Mouse (Mus musculus) limb, embryonic 15.5 days (tissue): Measurements from ENCODE around the gene Hormad1. TPM values are rescaled to one million over a fixed set of nuclear protein-coding genes. Genes with fewer than 3 reads are reported as not detected.
"Not testable (repeated sequence)": the region's sequence is repeated elsewhere in the genome, so short reads cannot be mapped to it uniquely, and the experiment has no call there.

Experiments used
- ATAC-seq: fragments of 200-750 bp; cut with Nextera tagmentation; 2 replicates; pipeline ENCODE4 v1.8.0; 2017; ENCODE audit warnings: low read depth, moderate TSS enrichment; ENCODE audit not compliant: insufficient number of reproducible peaks, low FRiP score, low TSS enrichment
- H3K27ac ChIP-seq: fragments of 300-500 bp; sonication (generic); 2 replicates; pipeline ENCODE4 v1.5.1; 2015; ENCODE audit warnings: moderate library complexity, mild to moderate bottlenecking, inconsistent platforms
- H3K27me3 ChIP-seq: fragments of 300-500 bp; sonication (generic); 2 replicates; pipeline ENCODE4 v1.6.1; 2015; ENCODE audit warnings: inconsistent platforms
- H3K36me3 ChIP-seq: fragments of 300-500 bp; sonication (generic); 2 replicates; pipeline ENCODE4 v1.6.1; 2015; ENCODE audit warnings: inconsistent platforms
- H3K4me1 ChIP-seq: fragments of 300-500 bp; sonication (generic); 2 replicates; pipeline ENCODE4 v1.6.1; 2015; ENCODE audit warnings: inconsistent platforms
- H3K4me2 ChIP-seq: fragments of 300-500 bp; sonication (generic); 2 replicates; pipeline ENCODE4 v1.6.1; 2015; ENCODE audit warnings: mild to moderate bottlenecking, inconsistent platforms
- H3K4me3 ChIP-seq: fragments of 300-500 bp; sonication (generic); 2 replicates; pipeline ENCODE4 v1.5.1; 2015; ENCODE audit warnings: mild to moderate bottlenecking, inconsistent platforms
- H3K9ac ChIP-seq: fragments of 300-500 bp; sonication (generic); 2 replicates; pipeline ENCODE4 v1.6.1; 2015; ENCODE audit warnings: inconsistent platforms
- H3K9me3 ChIP-seq: fragments of 300-500 bp; sonication (generic); 2 replicates; pipeline ENCODE4 v1.6.1; 2016; ENCODE audit warnings: inconsistent platforms
- WGBS: fragments of 180-500 bp; shearing (Covaris S2); methylation state at CpG from one replicate; pipeline ENCODE4 v1.1.7; 2015; 5-methylcytosine and 5-hydroxymethylcytosine counted together
- polyA plus RNA-seq: library from polyadenylated mRNA; unstranded; fragments of >200 nt; fragmentation: Nextera tagmentation; extraction: Ambion mirVana; gene quantifications from 2 replicates; pipeline ENCODE4 v1.2.1, GENCODE M21; 2015

Gene Hormad1
- polyA plus RNA-seq, 1 experiment from 2014 or later = not detected

DNA sequence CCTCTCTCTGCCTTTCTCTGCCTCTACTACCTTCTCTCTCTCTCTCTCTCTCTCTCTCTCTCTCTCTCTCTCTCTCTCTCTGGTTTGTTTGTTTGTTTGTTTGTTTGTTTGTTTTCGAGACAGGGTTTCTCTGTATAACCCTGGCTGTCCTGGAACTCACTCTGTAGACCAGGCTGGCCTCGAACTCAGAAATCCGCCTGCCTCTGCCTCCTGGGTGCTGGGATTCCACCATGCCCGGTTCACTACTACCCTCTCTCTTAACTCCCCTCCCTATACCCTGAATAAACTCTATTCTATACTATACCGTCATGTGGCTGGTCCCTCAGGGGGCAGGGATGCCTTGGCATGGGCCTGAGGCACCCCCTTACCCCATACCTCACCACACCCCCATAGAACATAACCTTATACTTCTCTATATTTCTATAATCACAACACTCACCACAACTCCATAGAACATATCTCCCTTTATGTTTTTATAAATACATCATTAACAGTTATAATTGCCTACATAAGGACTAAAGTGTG, 64.6 kb downstream of the Hormad1 start:
- 57% methylated on average over 5 of the region's 5 CpGs for WGBS
- peak overlapping the region; percentile 44 for H3K4me2 ChIP-seq
- not testable (repeated sequence) for H3K9me3 ChIP-seq, H3K27me3 ChIP-seq, ATAC-seq, H3K4me1 ChIP-seq
- H3K36me3 ChIP-seq = peaks cover 34% of the 10 kb centered on the region
- peak overlapping the region; percentile 47; the same call in 1 of the 2 replicates for H3K9ac ChIP-seq
- peak overlapping the region; percentile 72 for H3K4me3 ChIP-seq
- H3K27ac ChIP-seq = peak overlapping the region; percentile 89

DNA sequence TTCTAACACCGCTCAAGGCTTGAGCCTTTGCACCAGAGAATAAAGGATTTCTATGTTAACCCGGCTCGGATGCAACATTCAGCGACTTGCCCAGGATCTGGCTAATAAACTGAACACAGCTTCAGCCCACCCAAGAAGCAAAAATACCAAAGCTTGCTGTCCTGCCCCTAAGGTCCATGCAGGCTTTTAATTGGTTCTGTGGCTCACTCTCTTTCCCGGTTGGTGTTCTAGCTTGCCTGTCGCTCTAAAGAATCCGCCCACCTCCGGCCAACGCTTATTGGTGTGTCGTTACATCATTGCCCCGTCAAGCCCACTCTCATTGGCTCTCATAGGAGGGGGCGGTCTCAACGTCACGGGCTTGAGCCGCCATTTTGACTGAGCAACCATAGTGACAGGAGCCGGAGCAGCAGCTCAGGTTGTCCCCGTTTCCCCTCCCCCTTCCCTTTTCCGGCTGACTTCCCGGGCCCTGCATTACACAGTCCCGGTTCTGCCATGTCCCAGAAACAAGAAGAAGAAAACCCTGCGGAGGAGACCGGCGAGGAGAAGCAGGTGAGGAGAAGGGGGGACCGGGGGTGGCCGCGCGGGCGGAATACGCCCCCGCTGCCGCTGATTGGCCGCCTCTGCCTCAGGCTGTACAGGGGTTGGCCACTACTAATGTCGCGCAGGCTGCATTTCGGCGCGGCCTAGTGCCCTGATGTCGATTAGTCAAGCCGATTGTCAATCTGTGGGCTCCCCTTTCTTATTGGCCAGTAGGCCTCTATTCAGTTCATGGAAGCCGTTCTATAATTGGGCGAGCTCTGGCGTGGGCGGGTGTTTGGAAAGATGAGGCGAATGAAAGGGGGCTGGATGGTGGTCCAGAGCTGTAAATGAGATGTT, 65.4 kb downstream of the Hormad1 start, which contains the start of gene Ensa:
Ensa (plus strand) TSS at position 366 of the 876 bp plus-strand sequence.
- WGBS = under 1% methylated on average over 44 of the region's 44 CpGs
- Histone ChIP-seq H3K4me3 (peak within 1 kb of the TSS; percentile 72), H3K27me3 (no peaks in the 10 kb centered on the region), H3K27ac (peak within 1 kb of the TSS; percentile 91), H3K36me3 (peaks cover 38% of the 10 kb centered on the region), H3K9ac (peak within 1 kb of the TSS; percentile 47), H3K4me2 (peak within 1 kb of the TSS; percentile 65), H3K4me1 (peaks cover 9% of the 10 kb centered on the region), H3K9me3 (no peaks in the 10 kb centered on the region)
- ATAC-seq = peak; percentile 99

DNA sequence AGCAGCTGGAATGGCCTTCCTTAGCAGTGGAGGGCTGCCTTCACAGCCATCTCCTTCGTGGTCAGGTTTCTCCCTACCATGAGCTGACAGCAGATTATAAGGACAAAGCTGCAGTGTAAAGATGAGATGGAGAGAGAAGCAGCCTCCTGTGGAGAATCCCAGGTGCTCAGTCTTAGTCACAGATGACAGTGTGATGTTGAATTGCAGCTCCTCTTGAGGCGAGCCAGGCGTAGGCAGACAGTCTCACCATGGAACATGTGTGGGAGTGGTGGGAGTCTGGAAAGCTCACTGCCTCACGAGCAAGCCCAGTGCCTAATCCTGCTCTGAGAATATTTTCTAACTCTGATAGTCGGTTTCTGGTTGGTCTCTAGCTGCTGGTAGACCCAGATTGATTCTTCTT, 68.3 kb downstream of the Hormad1 start:
- no peak overlapping the region for H3K9ac ChIP-seq
- no peak overlapping the region for H3K4me2 ChIP-seq
- H3K36me3 ChIP-seq = peaks cover 58% of the 10 kb centered on the region
- 87% methylated on average over 5 of the region's 5 CpGs for WGBS
- no peak for ATAC-seq
- H3K4me3 ChIP-seq = no peak overlapping the region
- H3K4me1 ChIP-seq = peaks cover 9% of the 10 kb centered on the region
- H3K9me3 ChIP-seq = no peaks in the 10 kb centered on the region
- no peaks in the 10 kb centered on the region for H3K27me3 ChIP-seq
- H3K27ac ChIP-seq = no peak overlapping the region

DNA sequence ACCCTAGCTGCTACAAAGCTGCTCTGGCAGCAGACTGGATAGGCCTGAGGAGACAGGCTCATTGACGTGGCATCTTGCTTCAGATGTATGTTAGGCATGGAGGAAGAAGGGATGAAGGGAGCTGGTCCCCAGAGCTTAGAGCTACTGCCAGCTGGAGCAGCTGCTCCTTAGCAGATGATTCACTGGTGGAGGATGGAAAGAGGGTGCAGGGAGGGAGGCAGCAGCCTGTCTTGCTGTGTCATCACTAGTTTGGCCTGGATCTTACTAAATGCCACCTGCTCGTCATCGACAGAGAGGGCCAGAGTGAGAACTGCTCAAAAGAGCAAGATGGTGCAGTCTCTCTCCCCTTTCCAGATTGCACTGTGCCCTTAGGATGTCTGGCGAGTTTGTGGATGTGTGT, 70.3 kb downstream of the Hormad1 start:
- Histone ChIP-seq H3K27ac (no peak overlapping the region), H3K36me3 (peaks cover 72% of the 10 kb centered on the region), H3K9ac (no peak overlapping the region), H3K4me3 (no peak overlapping the region), H3K27me3 (no peaks in the 10 kb centered on the region), H3K4me1 (peaks cover 3% of the 10 kb centered on the region), H3K4me2 (no peak overlapping the region), H3K9me3 (no peaks in the 10 kb centered on the region)
- no peak for ATAC-seq
- 79% methylated on average over 4 of the region's 4 CpGs for WGBS

DNA sequence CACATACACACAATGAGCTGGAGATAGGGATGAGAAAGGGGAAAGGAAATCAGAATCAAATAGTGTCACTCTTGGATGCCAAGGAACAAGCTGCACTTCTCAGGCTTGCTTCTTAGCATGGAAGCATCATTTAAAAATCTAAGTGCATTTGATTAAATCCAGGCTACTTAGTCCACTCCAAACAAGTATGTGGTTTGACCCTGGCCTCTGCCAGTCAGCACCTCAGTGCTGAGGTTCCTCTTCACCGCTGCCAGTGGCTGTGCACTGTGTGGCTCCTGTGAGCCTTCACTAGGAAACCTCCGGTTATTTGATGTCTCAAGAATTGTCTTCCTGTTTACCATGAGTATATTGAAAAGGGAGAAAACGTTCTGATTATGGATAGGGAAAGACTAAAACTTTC, 71.4 kb downstream of the Hormad1 start:
- no peak overlapping the region for H3K4me2 ChIP-seq
- H3K4me3 ChIP-seq = no peak overlapping the region
- no peaks in the 10 kb centered on the region for H3K27me3 ChIP-seq
- H3K4me1 ChIP-seq = no peaks in the 10 kb centered on the region; the same call in 1 of the 2 replicates
- no peak for ATAC-seq
- 82% methylated on average over 3 of the region's 3 CpGs for WGBS
- H3K9ac ChIP-seq = no peak overlapping the region
- peaks cover 83% of the 10 kb centered on the region for H3K36me3 ChIP-seq
- H3K27ac ChIP-seq = no peak overlapping the region
- no peaks in the 10 kb centered on the region for H3K9me3 ChIP-seq

DNA sequence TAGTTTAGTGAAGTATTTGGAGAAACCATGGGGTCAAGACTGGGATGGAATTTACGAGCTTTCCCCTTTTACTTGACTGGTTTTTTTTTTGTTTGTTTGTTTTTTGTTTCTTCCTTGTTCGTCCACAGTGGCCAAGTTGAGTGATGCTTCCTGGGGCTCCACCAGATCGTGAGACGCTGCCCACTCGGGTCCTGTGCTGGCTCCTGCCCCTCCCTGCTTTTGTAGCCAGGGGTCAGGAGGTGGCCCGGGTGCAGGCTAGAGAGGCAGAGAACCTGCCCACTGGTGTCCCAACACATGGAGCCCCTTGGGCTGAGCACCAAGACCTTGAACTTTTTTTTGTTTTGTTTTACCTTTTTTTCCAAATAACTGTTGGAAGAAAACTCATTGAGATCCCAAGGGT, 71.8 kb downstream of the Hormad1 start:
- H3K4me1 ChIP-seq = no peaks in the 10 kb centered on the region
- no peak for ATAC-seq
- H3K4me3 ChIP-seq = no peak overlapping the region
- H3K9ac ChIP-seq = no peak overlapping the region
- no peaks in the 10 kb centered on the region for H3K9me3 ChIP-seq
- no peak overlapping the region for H3K27ac ChIP-seq
- H3K4me2 ChIP-seq = no peak overlapping the region
- 72% methylated on average over 6 of the region's 6 CpGs for WGBS
- H3K27me3 ChIP-seq = no peaks in the 10 kb centered on the region
- H3K36me3 ChIP-seq = peaks cover 86% of the 10 kb centered on the region

DNA sequence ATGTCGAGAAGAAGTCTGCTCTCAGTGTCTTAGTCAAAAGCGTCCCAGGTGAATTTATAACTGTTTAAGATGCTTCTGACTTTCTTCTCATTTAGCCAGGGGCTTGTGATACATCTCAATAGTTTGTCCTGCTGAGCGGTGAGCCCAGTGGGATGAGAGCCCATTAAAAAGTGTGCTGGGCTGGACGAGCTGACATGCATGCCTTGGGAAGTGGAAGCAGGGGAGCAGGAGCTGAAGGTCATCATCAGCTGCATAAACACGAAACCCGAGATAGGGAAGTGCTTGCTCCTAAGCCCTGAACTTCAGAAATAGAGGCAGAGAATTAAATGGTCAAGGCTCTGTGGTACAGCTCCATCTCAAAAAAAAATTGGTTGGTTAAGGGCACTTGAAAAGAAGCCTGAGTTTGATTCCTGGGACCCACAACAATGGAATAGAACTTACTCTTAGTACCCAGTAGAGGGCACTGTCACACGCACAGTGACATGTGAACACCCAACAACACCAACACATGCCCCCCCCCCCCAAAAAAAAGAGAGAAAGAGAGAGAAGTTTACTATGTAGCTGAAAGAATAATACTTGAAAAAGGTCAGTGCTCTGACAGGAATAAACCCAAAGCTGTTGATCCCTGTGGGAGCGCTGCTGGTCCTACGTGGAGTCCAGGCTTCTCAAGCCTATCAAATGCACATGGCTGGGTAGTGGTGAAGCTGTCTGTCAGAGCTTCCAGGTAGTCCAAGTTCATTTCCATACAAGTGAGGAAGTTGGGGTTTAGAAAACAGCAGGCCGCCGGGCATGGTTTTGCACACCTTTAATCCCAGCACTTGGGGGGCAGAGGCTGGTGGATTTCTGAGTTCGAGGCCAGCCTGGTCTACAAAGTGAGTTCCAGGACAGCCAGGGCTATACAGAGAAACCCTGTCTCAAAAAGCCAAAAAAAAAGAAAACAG, 73.4 kb downstream of the Hormad1 start:
- Histone ChIP-seq H3K27me3 (no peaks in the 10 kb centered on the region), H3K27ac (peak overlapping the region; percentile 43; the same call in 1 of the 2 replicates), H3K4me1 (no peaks in the 10 kb centered on the region), H3K9me3 (no peaks in the 10 kb centered on the region), H3K9ac (no peak overlapping the region), H3K4me2 (no peak overlapping the region), H3K36me3 (peaks cover 90% of the 10 kb centered on the region), H3K4me3 (no peak overlapping the region)
- ATAC-seq = no peak
- 77% methylated on average over 12 of the region's 12 CpGs for WGBS

DNA sequence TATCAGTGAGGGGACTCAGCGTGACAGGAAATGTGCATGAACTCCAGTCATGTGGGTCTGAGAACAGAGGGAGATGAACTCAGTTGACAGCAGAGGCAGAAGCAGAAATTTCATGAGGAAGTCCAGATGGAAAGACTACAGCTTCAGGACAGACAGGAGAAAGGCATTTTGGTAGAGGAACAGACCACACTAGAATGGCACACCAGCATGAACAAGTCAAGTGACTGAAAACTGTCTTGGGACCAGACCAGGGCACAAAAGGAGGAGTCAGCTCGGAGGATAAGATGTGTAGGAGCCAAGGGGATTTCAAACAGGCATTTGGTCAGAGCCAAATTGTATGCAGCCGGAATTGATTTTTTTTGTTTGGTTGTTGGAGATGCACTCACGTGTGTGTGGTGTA, 76.2 kb downstream of the Hormad1 start:
- no peaks in the 10 kb centered on the region for H3K4me1 ChIP-seq
- no peak overlapping the region for H3K4me2 ChIP-seq
- 79% methylated on average over 4 of the region's 4 CpGs for WGBS
- no peaks in the 10 kb centered on the region for H3K27me3 ChIP-seq
- no peak overlapping the region for H3K9ac ChIP-seq
- peaks cover 74% of the 10 kb centered on the region for H3K36me3 ChIP-seq
- ATAC-seq = no peak
- no peaks in the 10 kb centered on the region for H3K9me3 ChIP-seq
- H3K27ac ChIP-seq = no peak overlapping the region
- no peak overlapping the region for H3K4me3 ChIP-seq

DNA sequence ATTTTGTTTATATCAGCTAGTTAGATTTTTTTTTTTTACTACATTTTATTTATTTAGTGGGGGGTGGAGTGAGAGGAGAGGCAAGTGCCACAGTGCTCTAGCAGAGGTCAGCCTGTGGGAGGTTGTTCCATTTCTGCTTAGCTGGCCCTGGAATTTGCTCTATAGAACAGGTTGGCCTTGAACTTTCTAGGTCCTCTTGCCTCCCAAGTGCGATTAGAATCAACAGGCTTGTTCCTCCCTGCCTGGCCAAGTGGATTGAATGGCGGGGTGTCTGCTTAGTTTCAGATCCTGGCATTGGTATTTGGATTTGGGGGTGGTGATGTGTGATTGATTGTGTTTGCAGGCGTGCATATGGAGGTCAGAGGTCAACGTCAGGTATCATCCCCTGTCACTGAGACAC, 76.6 kb downstream of the Hormad1 start:
- WGBS = 81% methylated on average over 4 of the region's 4 CpGs
- H3K9ac ChIP-seq = no peak overlapping the region
- H3K36me3 ChIP-seq = peaks cover 70% of the 10 kb centered on the region
- no peaks in the 10 kb centered on the region for H3K9me3 ChIP-seq
- H3K27ac ChIP-seq = no peak overlapping the region
- H3K4me2 ChIP-seq = no peak overlapping the region
- H3K4me1 ChIP-seq = no peaks in the 10 kb centered on the region
- H3K27me3 ChIP-seq = no peaks in the 10 kb centered on the region
- no peak for ATAC-seq
- H3K4me3 ChIP-seq = no peak overlapping the region
